Mouse (Mus musculus) kidney, embryonic 15.5 days (tissue): ENCODE measurements around the gene Gm9817. TPM values are rescaled to one million over a fixed set of nuclear protein-coding genes. Genes with fewer than 3 reads are reported as not detected.
A peak's percentile ranks its signal among the peaks of the same experiment; 100 is the strongest.
"Not testable (repeated sequence)": the region's sequence is repeated elsewhere in the genome, so short reads cannot be mapped to it uniquely, and the experiment has no call there.

Source experiments
- ATAC-seq: fragments of 200-750 bp; cut with Nextera tagmentation; replicated peaks from 2 replicates; pipeline ENCODE4 v1.8.0; 2017; ENCODE audit warnings: moderate TSS enrichment; ENCODE audit not compliant: low FRiP score
- H3K27ac ChIP-seq: fragments of 300-500 bp; sonication (generic); 2 replicates; pipeline ENCODE4 v1.5.1; 2015; ENCODE audit warnings: mild to moderate bottlenecking, inconsistent platforms
- H3K27me3 ChIP-seq: fragments of 300-500 bp; sonication (generic); 2 replicates; pipeline ENCODE4 v1.6.1; 2015; ENCODE audit warnings: inconsistent platforms
- H3K36me3 ChIP-seq: fragments of 300-500 bp; sonication (generic); 2 replicates; pipeline ENCODE4 v1.6.1; 2015; ENCODE audit warnings: inconsistent platforms
- H3K4me1 ChIP-seq: fragments of 300-500 bp; sonication (generic); 2 replicates; pipeline ENCODE4 v1.6.1; 2015; ENCODE audit warnings: inconsistent platforms
- H3K4me2 ChIP-seq: fragments of 300-500 bp; sonication (generic); 2 replicates; pipeline ENCODE4 v1.6.1; 2015; ENCODE audit warnings: moderate library complexity, mild to moderate bottlenecking, inconsistent platforms
- H3K4me3 ChIP-seq: fragments of 300-500 bp; sonication (generic); replicated peaks from 2 replicates; pipeline ENCODE4 v1.5.1; 2015; ENCODE audit warnings: mild to moderate bottlenecking, inconsistent platforms
- H3K9ac ChIP-seq: fragments of 300-500 bp; sonication (generic); 2 replicates; pipeline ENCODE4 v1.6.1; 2015; ENCODE audit warnings: mild to moderate bottlenecking, inconsistent platforms
- H3K9me3 ChIP-seq: fragments of 300-500 bp; sonication (generic); replicated peaks from 2 replicates; pipeline ENCODE4 v1.6.1; 2016; ENCODE audit warnings: inconsistent platforms
- WGBS: fragments of 180-500 bp; shearing (Covaris S2); methylation state at CpG from one replicate; pipeline ENCODE4 v1.1.7; 2015; ENCODE audit warnings: mixed read lengths; 5-methylcytosine and 5-hydroxymethylcytosine counted together
- polyA plus RNA-seq: library from polyadenylated mRNA; unstranded; fragments of >200 nt; fragmentation: Nextera tagmentation; extraction: Ambion mirVana; gene quantifications from 2 replicates; pipeline ENCODE4 v1.2.1, GENCODE M21; 2015

The Gm9817 gene
- polyA plus RNA-seq: not detected in 2 replicates

DNA sequence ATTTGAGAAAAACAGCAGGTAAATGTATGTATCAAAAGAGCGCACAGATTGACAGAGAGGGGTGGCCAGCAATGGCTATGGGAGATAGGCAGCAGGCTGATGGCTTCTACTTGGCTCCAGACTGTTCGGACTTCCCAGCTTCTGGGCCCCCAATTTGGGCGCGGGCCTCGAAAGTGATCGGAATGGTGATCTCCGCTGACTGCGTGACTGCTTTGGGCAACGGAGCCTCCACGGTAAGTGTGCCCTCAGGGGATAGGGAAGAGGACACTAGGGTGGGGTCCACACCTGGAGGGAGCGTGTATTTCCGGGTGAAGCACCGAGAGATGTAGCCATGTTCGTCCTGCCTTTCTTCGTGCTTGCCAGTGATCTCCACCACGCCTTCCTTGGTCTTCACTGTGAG is at the start of gene Gm9817:
Gene Gm9817 (plus strand): TSS at position 301 of the 400 bp plus-strand sequence.
- H3K4me1 ChIP-seq, H3K9ac ChIP-seq, ATAC-seq, H3K27me3 ChIP-seq, H3K27ac ChIP-seq, H3K4me3 ChIP-seq, H3K9me3 ChIP-seq, H3K36me3 ChIP-seq: not testable (repeated sequence)
- 59% methylated on average over 16 of the region's 16 CpGs for WGBS
- H3K4me2 ChIP-seq: peak within 1 kb of the TSS; percentile 39

DNA sequence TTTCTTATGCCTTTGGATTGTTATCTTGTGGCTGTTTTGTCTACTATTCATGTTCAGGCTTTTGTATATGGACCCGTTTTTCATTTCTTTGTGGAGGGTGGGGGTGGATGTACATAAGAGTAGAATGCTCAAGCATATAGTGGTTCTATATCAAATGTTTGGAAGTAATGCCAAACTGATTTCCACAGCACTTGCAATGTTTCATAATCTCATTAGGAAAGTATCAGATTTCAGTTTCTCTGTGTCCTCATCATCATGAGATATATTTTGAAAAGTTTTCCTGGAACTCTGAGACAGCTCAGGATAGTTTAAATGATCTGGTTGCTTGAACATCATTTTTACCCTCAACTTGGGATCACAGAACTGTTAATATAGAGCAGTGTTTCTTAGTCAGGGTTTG is 48.7 kb upstream of the Gm9817 start:
- no peak for ATAC-seq
- Histone ChIP-seq H3K27me3 (no peaks in the 10 kb centered on the region), H3K4me1 (peaks cover 23% of the 10 kb centered on the region), H3K4me3 (no peak overlapping the region), H3K36me3 (no peaks in the 10 kb centered on the region), H3K4me2 (no peak overlapping the region), H3K9ac (no peak overlapping the region), H3K9me3 (no peaks in the 10 kb centered on the region), H3K27ac (no peak overlapping the region)
- 76% methylated on average over 1 of the region's 1 CpGs for whole genome bisulfite sequencing

DNA sequence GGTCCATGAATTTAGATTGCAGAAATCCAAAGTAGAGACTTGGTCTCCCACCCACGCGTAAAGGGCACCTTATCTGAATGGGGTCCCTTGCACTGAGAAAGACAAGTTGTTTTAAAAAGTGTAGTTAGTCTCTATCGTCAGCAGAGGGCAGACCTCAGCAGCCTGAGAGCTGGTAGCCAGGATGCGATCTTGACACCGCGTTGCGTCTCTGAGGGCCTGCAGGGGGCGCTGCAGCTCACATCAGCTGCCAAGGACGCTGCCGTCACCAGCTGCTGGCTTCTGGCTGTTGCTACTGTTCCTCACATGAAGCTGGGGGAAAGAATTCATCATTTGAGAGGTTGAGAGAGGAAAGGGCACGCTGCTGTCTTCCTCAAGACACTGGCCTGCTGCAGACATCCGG is 47.7 kb upstream of the Gm9817 start:
- 8% methylated on average over 12 of the region's 12 CpGs for WGBS
- Histone ChIP-seq H3K4me3 (0 out of 2 replicates have a peak overlapping the region, but pooled peaks have one; percentile 2), H3K4me1 (peaks cover 23% of the 10 kb centered on the region), H3K9ac (no peak overlapping the region), H3K9me3 (no peaks in the 10 kb centered on the region), H3K36me3 (no peaks in the 10 kb centered on the region), H3K4me2 (peak overlapping the region; percentile 43), H3K27me3 (no peaks in the 10 kb centered on the region), H3K27ac (peak overlapping the region; percentile 15)
- 0 out of 2 replicates have a peak, but pooled peaks have one; percentile 36 for ATAC-seq

DNA sequence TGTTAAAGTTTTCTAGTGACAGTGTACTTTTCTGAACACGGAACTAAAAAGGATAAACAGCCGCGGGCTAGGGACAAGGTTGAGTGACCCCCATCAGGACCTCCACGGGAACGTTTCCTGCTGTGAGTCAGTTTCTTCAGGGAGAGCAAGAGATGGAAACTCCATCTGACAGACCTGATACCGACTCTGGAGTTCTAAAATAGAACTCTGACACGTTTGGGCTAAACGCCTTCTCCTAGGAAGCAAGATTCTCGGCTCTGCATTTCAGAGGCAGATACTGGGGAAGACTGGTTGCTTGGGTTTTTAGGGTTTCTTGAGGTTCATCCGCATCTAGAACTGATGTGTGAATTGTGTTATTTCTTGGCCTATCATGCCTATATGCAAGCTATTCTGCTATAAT is 47.2 kb upstream of the Gm9817 start:
- 27% methylated on average over 10 of the region's 10 CpGs for WGBS
- peak overlapping the region; percentile 15 for H3K27ac ChIP-seq

DNA sequence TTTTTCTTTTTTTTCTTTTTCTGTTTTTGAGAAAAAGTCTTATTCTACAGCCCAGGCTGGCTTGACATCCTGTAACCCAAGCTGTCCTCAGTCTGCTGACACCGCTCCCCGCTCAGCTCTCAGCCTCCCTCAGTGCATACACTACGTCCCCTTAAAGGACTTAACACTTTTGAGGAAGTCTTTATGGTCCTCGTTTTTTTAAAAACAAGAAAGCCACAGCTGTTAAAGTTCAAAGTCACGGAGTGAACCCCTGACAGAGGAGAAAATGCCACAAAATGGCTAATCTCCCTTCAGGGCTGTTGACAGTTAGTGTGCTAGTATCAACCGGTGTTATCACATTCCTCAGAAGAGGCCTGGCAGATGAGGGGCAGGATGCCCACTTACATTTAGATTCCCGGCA is 46.7 kb upstream of the Gm9817 start:
- Histone ChIP-seq H3K9me3 (no peaks in the 10 kb centered on the region), H3K9ac (no peak overlapping the region), H3K4me1 (peaks cover 23% of the 10 kb centered on the region), H3K27ac (no peak overlapping the region), H3K4me2 (no peak overlapping the region), H3K27me3 (no peaks in the 10 kb centered on the region), H3K36me3 (no peaks in the 10 kb centered on the region), H3K4me3 (no peak overlapping the region)
- ATAC-seq: 0 out of 2 replicates have a peak, but pooled peaks have one; percentile 69
- 37% methylated on average over 7 of the region's 7 CpGs for WGBS

More for the DNA sequence above, 47.2 kb upstream of the Gm9817 start:
- Histone ChIP-seq H3K4me1 (peaks cover 23% of the 10 kb centered on the region), H3K9ac (no peak overlapping the region), H3K4me3 (0 out of 2 replicates have a peak overlapping the region, but pooled peaks have one; percentile 2), H3K36me3 (no peaks in the 10 kb centered on the region), H3K9me3 (no peaks in the 10 kb centered on the region), H3K27me3 (no peaks in the 10 kb centered on the region), H3K4me2 (peak overlapping the region; percentile 43)
- ATAC-seq: no peak

DNA sequence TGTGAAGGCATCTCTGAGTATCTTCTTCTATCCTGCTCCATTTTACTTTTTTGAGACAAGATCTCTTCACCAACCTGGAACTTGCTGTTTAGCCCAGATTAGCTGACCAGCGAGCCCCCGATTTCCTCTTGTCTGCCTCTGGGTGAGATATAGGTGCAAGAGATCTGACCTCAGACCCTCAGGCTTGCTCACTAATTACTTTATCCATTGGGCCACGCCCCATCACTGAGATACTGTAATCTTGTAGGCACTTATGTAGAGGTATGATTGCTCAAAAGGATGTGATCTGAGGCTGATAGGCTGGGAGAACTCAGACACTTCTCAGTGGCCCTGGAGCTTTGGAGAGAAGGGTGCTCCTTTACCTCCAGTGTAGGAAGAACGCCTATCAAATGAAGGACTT is 46.0 kb upstream of the Gm9817 start:
- peaks cover 23% of the 10 kb centered on the region for H3K4me1 ChIP-seq
- H3K4me3 ChIP-seq: no peak overlapping the region
- no peaks in the 10 kb centered on the region for H3K9me3 ChIP-seq
- H3K36me3 ChIP-seq: no peaks in the 10 kb centered on the region
- H3K9ac ChIP-seq: no peak overlapping the region
- WGBS: 84% methylated on average over 4 of the region's 4 CpGs
- no peak overlapping the region for H3K4me2 ChIP-seq
- no peak for ATAC-seq
- H3K27me3 ChIP-seq: no peaks in the 10 kb centered on the region
- H3K27ac ChIP-seq: no peak overlapping the region

DNA sequence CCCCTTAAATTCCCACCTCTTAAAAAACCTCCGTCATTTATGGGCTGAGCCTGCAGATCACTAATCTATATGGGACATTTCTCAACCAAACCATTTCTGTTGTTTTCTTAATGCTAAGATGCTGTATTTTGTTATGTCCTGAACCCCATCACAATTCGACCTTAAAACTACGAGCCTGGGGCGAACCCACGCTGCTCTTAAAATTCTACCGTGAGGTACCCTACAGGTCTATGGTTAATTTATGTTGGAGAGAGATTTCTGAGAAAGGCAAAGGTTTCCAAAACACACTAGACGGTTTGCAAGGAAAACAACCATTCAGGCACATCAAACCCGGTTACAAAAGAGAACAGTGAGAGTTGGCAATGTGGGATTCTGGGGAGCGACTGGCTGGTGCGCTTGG is 45.1 kb upstream of the Gm9817 start:
- H3K27ac ChIP-seq: no peak overlapping the region
- H3K9ac ChIP-seq: no peak overlapping the region
- ATAC-seq: no peak
- no peak overlapping the region for H3K4me3 ChIP-seq
- no peaks in the 10 kb centered on the region for H3K9me3 ChIP-seq
- WGBS: 48% methylated on average over 10 of the region's 10 CpGs
- H3K27me3 ChIP-seq: no peaks in the 10 kb centered on the region
- peaks cover 23% of the 10 kb centered on the region for H3K4me1 ChIP-seq
- H3K36me3 ChIP-seq: no peaks in the 10 kb centered on the region
- H3K4me2 ChIP-seq: 0 out of 2 replicates have a peak overlapping the region, but pooled peaks have one; percentile 30

DNA sequence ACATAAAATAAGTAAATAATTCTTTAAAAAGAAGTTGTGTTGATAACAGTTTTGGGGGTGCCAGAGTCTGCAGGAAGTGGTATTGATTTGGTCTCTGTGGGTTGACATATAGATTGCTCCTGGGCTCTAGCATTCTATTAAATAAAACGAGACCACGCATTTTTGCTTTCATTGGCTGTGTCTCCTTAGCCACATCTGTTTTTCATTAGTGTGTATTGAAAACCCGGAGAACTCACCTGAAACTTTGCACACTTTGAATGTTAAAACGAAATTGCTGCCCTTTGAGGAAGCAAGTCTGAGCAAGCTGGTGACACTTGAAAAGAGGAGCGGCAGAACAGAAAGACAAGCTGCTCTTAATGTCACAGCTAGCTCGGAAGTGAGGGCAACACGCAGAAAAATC is 43.7 kb upstream of the Gm9817 start:
- Histone ChIP-seq H3K4me2 (no peak overlapping the region), H3K9me3 (no peaks in the 10 kb centered on the region), H3K36me3 (no peaks in the 10 kb centered on the region), H3K9ac (no peak overlapping the region), H3K27ac (no peak overlapping the region), H3K4me3 (no peak overlapping the region), H3K4me1 (peaks cover 23% of the 10 kb centered on the region), H3K27me3 (no peaks in the 10 kb centered on the region)
- no peak for ATAC-seq
- WGBS: 69% methylated on average over 7 of the region's 7 CpGs

DNA sequence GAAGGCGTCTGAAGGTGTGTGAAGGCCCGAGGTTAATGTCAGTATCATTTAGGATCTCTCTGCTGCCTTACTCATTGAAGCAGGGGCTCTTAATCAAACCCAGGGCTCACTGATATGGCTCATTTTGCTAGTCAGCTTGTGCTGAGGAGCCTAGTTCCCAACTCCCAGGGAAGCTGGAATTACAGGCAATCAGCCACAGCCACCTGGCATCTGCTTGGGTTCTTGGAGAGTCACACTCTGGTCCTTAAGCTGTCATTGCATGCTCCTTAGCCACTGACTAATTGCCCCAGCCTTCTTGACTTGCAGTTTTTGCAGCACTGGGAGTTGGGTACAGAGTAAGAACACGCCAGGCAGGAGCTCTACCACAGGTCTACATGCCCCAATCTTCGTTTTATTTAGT is 42.1 kb upstream of the Gm9817 start:
- ATAC-seq: no peak
- WGBS: 73% methylated on average over 4 of the region's 4 CpGs
- H3K4me3 ChIP-seq: no peak overlapping the region
- no peaks in the 10 kb centered on the region for H3K27me3 ChIP-seq
- H3K9ac ChIP-seq: no peak overlapping the region
- no peak overlapping the region for H3K27ac ChIP-seq
- H3K4me1 ChIP-seq: peaks cover 20% of the 10 kb centered on the region
- H3K4me2 ChIP-seq: no peak overlapping the region
- no peaks in the 10 kb centered on the region for H3K36me3 ChIP-seq
- no peaks in the 10 kb centered on the region for H3K9me3 ChIP-seq

DNA sequence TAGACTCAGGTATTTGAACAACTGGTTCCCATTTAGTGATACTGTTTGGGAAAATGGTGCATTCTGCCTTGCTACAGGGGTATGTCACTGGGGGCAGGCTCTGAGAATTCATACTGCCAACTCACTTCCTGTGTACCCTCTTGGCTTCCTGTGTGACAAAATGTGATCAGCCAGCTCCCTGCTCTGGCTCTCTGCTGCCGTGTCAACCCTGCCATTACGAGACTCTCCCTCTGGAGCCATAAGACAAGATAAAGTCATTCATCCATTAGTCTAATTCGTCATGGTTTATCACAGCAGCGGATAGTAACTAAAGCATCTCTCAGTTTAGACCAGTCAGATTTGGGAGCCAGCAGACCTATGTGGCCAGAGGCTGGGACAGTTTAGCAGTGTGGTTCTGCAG is 38.3 kb upstream of the Gm9817 start:
- peaks cover 3% of the 10 kb centered on the region; the same call in 1 of the 2 replicates for H3K4me1 ChIP-seq
- H3K27me3 ChIP-seq: no peaks in the 10 kb centered on the region
- H3K9ac ChIP-seq: no peak overlapping the region
- WGBS: 52% methylated on average over 4 of the region's 4 CpGs
- H3K9me3 ChIP-seq: no peaks in the 10 kb centered on the region
- no peak overlapping the region for H3K4me3 ChIP-seq
- no peak overlapping the region for H3K27ac ChIP-seq
- H3K36me3 ChIP-seq: no peaks in the 10 kb centered on the region
- ATAC-seq: no peak
- H3K4me2 ChIP-seq: no peak overlapping the region

DNA sequence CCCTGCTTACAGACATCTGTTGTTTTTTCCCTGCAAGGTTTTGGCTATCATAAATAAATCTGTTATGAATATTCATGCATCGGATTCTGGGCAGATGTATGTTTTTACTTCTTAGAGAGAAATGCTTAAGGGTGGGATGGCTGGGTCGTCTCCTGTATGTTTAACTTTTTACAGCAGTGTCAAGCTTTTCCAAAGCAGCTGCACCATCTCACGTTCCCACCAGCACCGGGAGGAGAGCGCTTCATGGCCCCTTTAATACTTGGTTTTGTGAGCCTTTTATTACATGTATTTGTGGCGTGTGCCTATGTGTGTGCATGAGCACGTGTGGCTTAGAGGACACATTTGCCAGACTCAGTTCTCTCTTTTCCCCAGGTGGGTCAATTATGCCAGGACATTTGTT is 37.8 kb upstream of the Gm9817 start:
- H3K4me2 ChIP-seq: no peak overlapping the region
- 40% methylated on average over 7 of the region's 7 CpGs for WGBS
- no peak for ATAC-seq

DNA sequence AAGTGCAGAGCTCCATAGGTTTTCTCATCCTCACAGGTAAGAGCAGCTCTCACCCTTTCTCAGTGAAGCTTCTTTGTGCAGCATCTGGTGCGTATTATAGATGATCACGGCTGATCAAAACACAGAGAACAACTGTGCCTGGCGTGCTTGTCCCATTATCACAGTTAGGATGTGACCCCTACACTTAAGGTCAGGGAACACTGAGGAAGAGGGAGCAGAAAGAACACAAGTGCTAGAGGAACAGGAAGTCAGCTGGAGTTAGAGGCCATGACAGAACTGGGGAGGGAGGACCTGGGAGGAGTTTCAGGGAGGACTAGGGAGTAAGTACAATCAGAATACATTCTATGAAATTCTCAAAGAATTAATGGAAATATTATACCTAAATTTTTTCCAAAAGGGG is 35.0 kb upstream of the Gm9817 start:
- Histone ChIP-seq H3K4me2 (no peak overlapping the region), H3K9ac (no peak overlapping the region), H3K9me3 (no peaks in the 10 kb centered on the region), H3K4me1 (peaks cover 3% of the 10 kb centered on the region; the same call in 1 of the 2 replicates), H3K4me3 (no peak overlapping the region), H3K27ac (no peak overlapping the region), H3K36me3 (no peaks in the 10 kb centered on the region), H3K27me3 (no peaks in the 10 kb centered on the region)
- no peak for ATAC-seq
- 74% methylated on average over 3 of the region's 3 CpGs for WGBS

More for the DNA sequence above, 37.8 kb upstream of the Gm9817 start:
- H3K9ac ChIP-seq: no peak overlapping the region
- H3K27ac ChIP-seq: no peak overlapping the region
- H3K4me3 ChIP-seq: no peak overlapping the region
- H3K9me3 ChIP-seq: no peaks in the 10 kb centered on the region
- no peaks in the 10 kb centered on the region for H3K27me3 ChIP-seq
- H3K4me1 ChIP-seq: peaks cover 3% of the 10 kb centered on the region; the same call in 1 of the 2 replicates
- no peaks in the 10 kb centered on the region for H3K36me3 ChIP-seq
